Mouse (Mus musculus): ENCODE data around the gene Ms4a14.
"Not testable (repeated sequence)": the region's sequence is repeated elsewhere in the genome, so short reads cannot be mapped to it uniquely, and the experiment has no call there.

The Ms4a14 gene

GRCm38 (mm10) chr19:11314354-11314753 is at the start of gene Ms4a14:
Gene Ms4a14 (minus strand): TSS chr19:11314454.
- no peak for DNase-seq

- DNase-seq = no peak
These were observed 47.7 kb upstream of the Ms4a14 start for GRCm38 (mm10) chr19:11362002-11362401.

- no peak for DNase-seq
These were observed 45.9 kb upstream of the Ms4a14 start for GRCm38 (mm10) chr19:11360106-11360505.

GRCm38 (mm10) chr19:11355730-11356129 is 41.5 kb upstream of the Ms4a14 start:
- no peak for DNase-seq

GRCm38 (mm10) chr19:11351878-11352277 is 37.6 kb upstream of the Ms4a14 start:
- DNase-seq = no peak

- DNase-seq = no peak
These were observed 35.6 kb upstream of the Ms4a14 start for GRCm38 (mm10) chr19:11349698-11350481.

GRCm38 (mm10) chr19:11343992-11344391 is 29.7 kb upstream of the Ms4a14 start:
- no peak for DNase-seq

GRCm38 (mm10) chr19:11343147-11343546 is 28.9 kb upstream of the Ms4a14 start:
- DNase-seq = no peak

GRCm38 (mm10) chr19:11335932-11336331 is 21.7 kb upstream of the Ms4a14 start, which contains the start of gene Ms4a7:
Gene Ms4a7 (minus strand): TSS chr19:11336146.
- DNase-seq = no peak

- DNase-seq = no peak
These were observed 6.9 kb upstream of the Ms4a14 start for GRCm38 (mm10) chr19:11321123-11321522.

- DNase-seq = no peak
These were observed 2.5 kb upstream of the Ms4a14 start for GRCm38 (mm10) chr19:11316786-11317185.

- no peak for DNase-seq
These were observed 5.4 kb downstream of the Ms4a14 start for GRCm38 (mm10) chr19:11308888-11309287.

GRCm38 (mm10) chr19:11299529-11299928 is 14.7 kb downstream of the Ms4a14 start:
- not testable (repeated sequence) for DNase-seq

- DNase-seq = no peak
These were observed 15.3 kb downstream of the Ms4a14 start for GRCm38 (mm10) chr19:11298939-11299338.

GRCm38 (mm10) chr19:11293616-11294015 is 20.6 kb downstream of the Ms4a14 start:
- not testable (repeated sequence) for DNase-seq

GRCm38 (mm10) chr19:11292990-11293389 is 21.3 kb downstream of the Ms4a14 start:
- DNase-seq = no peak

- DNase-seq = no peak
These were observed 30.5 kb downstream of the Ms4a14 start, which contains the start of gene Ms4a5 for GRCm38 (mm10) chr19:11283773-11284172. Gene Ms4a5 (minus strand): TSS chr19:11283873.

GRCm38 (mm10) chr19:11280223-11280622 is 34.0 kb downstream of the Ms4a14 start:
- DNase-seq = no peak

- no peak for DNase-seq
These were observed 37.8 kb downstream of the Ms4a14 start for GRCm38 (mm10) chr19:11276431-11276830.

GRCm38 (mm10) chr19:11266956-11267355 is 47.3 kb downstream of the Ms4a14 start:
- no peak for DNase-seq

GRCm38 (mm10) chr19:11266052-11266845 is 48.0 kb downstream of the Ms4a14 start, which contains the start of gene Ms4a1:
Gene Ms4a1 (minus strand): TSS chr19:11266241.
- no peak for DNase-seq

GRCm38 (mm10) chr19:11264602-11265185 is 49.6 kb downstream of the Ms4a14 start:
- DNase-seq = no peak

GRCm38 (mm10) chr19:11263549-11263948 is 50.7 kb downstream of the Ms4a14 start:
- no peak for DNase-seq
